Mouse (Mus musculus) midbrain, embryonic 15.5 days (tissue): Measurements from ENCODE around the gene Clrn1. TPM values are rescaled to one million over a fixed set of nuclear protein-coding genes. Genes with fewer than 3 reads are reported as not detected.

Source experiments
- ATAC-seq: fragments of 200-750 bp; cut with Nextera tagmentation; replicated peaks from 2 replicates; pipeline ENCODE4 v1.8.0; 2017; ENCODE audit warnings: moderate TSS enrichment
- H3K27ac ChIP-seq: fragments of 300-500 bp; sonication (generic); 2 replicates; pipeline ENCODE4 v1.5.1; 2015; ENCODE audit warnings: mild to moderate bottlenecking, inconsistent platforms
- H3K27me3 ChIP-seq: fragments of 300-500 bp; sonication (generic); replicated peaks from 2 replicates; pipeline ENCODE4 v1.6.1; 2015; ENCODE audit warnings: inconsistent platforms
- H3K36me3 ChIP-seq: fragments of 300-500 bp; sonication (generic); replicated peaks from 2 replicates; pipeline ENCODE4 v1.6.1; 2015; ENCODE audit warnings: inconsistent platforms
- H3K4me1 ChIP-seq: fragments of 300-500 bp; sonication (generic); 2 replicates; pipeline ENCODE4 v1.6.1; 2015; ENCODE audit warnings: inconsistent platforms
- H3K4me2 ChIP-seq: fragments of 300-500 bp; sonication (generic); 2 replicates; pipeline ENCODE4 v1.6.1; 2015; ENCODE audit warnings: inconsistent platforms, mild to moderate bottlenecking, moderate library complexity
- H3K4me3 ChIP-seq: fragments of 300-500 bp; sonication (generic); 2 replicates; pipeline ENCODE4 v1.5.1; 2015; ENCODE audit warnings: mild to moderate bottlenecking, inconsistent platforms
- H3K9ac ChIP-seq: fragments of 300-500 bp; sonication (generic); 2 replicates; pipeline ENCODE4 v1.6.1; 2015; ENCODE audit warnings: mild to moderate bottlenecking, inconsistent platforms
- H3K9me3 ChIP-seq: fragments of 300-500 bp; sonication (generic); 2 replicates; pipeline ENCODE4 v1.6.1; 2016; ENCODE audit warnings: inconsistent platforms
- WGBS: fragments of 180-500 bp; shearing (Covaris S2); methylation state at CpG from one replicate; pipeline ENCODE4 v1.1.7; 2015; ENCODE audit warnings: mixed read lengths; 5-methylcytosine and 5-hydroxymethylcytosine counted together
- polyA plus RNA-seq: library from polyadenylated mRNA; unstranded; fragments of >200 nt; fragmentation: Nextera tagmentation; extraction: Ambion mirVana; gene quantifications from 2 replicates; pipeline ENCODE4 v1.2.1, GENCODE M21; 2015

Clrn1 gene
- polyA plus RNA-seq: 0.34 and 0.56 TPM in 2 replicates

DNA sequence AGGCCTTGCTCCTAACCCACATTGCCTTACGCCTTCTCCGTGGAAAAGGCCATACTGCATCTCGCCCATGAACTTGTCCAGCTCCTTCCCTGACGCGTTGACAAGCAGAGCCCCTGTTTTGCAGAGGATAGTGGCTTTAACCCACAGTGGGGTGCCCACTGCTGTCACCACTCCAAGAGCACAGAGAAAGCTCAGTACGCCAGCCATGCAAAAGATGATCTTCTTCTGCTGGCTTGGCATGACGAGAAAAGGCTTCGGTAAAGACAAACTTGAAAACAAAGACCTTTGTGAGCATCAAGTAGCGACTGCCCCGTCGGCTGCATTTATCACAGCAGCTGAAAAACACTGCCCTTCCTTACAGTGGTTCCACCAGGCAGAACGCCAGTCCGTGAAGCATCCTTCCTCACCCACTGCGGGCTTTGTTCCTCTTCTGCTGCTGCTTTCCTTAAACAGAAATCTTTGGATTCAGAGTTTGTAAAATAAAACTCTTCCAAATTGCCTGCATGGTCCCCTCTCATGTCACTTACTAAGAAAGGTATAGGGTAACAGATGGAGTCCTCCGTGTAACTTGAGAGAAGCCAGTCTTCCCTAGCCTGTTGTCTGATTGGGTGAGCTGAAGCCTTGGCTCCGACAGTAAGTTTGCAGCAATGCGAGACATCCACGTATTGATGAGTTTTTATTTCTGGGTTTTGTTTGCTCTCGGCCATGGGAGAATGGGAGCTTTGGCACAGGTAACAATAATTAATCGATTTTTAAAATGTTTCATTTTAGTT lies at the start of gene Clrn1:
Clrn1 (minus strand) TSS at position 540 of the 773 bp plus-strand sequence.
- no peak for ATAC-seq
- no peak within 1 kb of the TSS for H3K4me3 ChIP-seq

DNA sequence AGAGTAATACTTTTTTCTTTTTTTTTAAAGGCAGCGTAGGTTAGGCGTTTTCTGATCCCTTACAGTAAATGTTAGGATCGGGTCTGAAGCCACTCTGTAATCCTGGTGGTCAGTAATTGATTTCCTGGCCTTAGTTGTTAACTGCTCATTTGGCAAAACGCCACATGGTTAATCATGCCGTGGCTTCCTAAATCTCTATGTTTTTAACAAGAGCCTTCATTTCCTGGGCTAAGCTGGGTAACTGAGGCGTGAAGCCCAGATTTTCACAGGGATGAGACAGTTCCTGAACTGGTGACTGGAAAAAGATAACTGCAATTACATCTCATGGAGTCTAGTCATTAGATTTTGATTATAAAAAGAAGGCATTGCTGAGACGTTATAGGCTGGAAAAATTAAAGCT lies 38.9 kb upstream of the Clrn1 start:
- Histone ChIP-seq H3K36me3 (no peaks in the 10 kb centered on the region), H3K27me3 (no peaks in the 10 kb centered on the region), H3K27ac (no peak overlapping the region), H3K4me1 (no peaks in the 10 kb centered on the region), H3K9ac (no peak overlapping the region), H3K9me3 (no peaks in the 10 kb centered on the region), H3K4me2 (no peak overlapping the region), H3K4me3 (no peak overlapping the region)
- no peak for ATAC-seq
- WGBS: 46% methylated on average over 7 of the region's 7 CpGs

More for the DNA sequence above, at the start of gene Clrn1:
- Histone ChIP-seq H3K27ac (no peak within 1 kb of the TSS), H3K27me3 (no peaks in the 10 kb centered on the region), H3K36me3 (no peaks in the 10 kb centered on the region), H3K4me1 (peaks cover 10% of the 10 kb centered on the region; the same call in 1 of the 2 replicates), H3K9ac (no peak within 1 kb of the TSS), H3K4me2 (no peak within 1 kb of the TSS), H3K9me3 (no peaks in the 10 kb centered on the region)
- WGBS: 66% methylated on average over 20 of the region's 20 CpGs

DNA sequence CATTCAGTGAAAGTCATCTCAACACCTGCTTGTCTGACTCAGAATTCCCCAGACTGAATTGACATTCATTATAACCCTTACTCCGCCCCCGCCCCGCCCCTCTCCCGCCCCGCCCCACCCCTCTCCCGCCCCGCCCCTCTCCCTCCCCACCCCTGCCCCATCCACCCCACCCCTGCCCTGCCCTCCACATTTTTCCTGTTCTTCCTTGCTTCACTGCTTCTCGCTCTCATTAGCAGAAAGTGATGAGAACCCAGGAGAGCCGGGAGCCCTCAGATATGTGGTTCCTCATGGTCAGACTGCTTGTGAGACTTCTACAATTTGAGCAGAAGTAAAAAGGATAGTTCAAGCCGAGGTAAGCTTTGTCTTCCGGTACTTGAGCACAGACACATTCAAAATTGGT lies 38.0 kb upstream of the Clrn1 start:
- H3K4me2 ChIP-seq: no peak overlapping the region
- H3K27me3 ChIP-seq: no peaks in the 10 kb centered on the region
- ATAC-seq: no peak
- H3K4me1 ChIP-seq: no peaks in the 10 kb centered on the region
- no peak overlapping the region for H3K4me3 ChIP-seq
- WGBS: 83% methylated on average over 7 of the region's 11 CpGs
- H3K9me3 ChIP-seq: no peaks in the 10 kb centered on the region
- no peak overlapping the region for H3K27ac ChIP-seq
- H3K9ac ChIP-seq: no peak overlapping the region
- H3K36me3 ChIP-seq: no peaks in the 10 kb centered on the region

DNA sequence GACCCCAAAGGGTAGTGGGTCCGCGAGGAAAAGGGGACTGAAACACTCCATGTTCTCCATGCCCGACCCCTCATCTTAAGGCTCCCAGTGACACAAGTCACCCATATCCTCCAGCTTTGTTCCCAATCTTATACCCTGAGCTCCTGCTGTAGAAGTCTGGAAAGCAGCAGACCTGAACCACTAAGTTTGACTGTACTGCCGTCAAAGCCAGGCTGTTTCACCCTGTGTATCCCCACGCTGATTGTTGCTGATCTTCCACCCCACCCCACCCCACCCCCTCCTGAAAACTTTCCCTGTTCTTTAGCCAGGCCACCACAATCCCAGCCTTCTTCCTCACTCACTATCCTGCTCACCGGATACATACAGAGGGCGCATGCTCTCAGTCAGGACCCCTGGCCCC lies 37.5 kb upstream of the Clrn1 start:
- no peak overlapping the region for H3K27ac ChIP-seq
- WGBS: 54% methylated on average over 7 of the region's 7 CpGs
- H3K9me3 ChIP-seq: no peaks in the 10 kb centered on the region
- no peak overlapping the region for H3K4me3 ChIP-seq
- no peaks in the 10 kb centered on the region for H3K36me3 ChIP-seq
- 0 out of 2 replicates have a peak, but pooled peaks have one; percentile 30 for ATAC-seq
- no peaks in the 10 kb centered on the region for H3K4me1 ChIP-seq
- H3K4me2 ChIP-seq: no peak overlapping the region
- no peaks in the 10 kb centered on the region for H3K27me3 ChIP-seq
- H3K9ac ChIP-seq: no peak overlapping the region

DNA sequence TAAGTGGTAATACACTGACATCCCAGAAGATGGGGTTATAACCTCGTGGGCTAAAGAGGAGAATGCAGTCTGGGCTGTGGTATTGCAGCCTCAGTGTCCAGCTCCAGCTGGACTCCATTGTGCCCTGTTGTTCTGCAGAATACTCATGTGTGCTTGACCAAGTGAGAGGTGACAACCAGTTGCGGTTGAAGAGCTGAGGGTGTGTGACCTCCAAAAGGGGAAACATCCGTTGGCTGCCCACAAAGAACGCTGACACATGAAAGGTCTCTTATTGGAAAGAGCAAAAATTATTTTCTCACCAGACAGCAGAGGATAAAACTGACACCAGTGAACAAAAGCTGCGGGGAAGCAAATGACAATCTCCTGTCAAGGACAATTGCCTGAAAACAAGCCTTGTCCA lies 36.2 kb upstream of the Clrn1 start:
- Histone ChIP-seq H3K4me1 (no peaks in the 10 kb centered on the region), H3K9me3 (no peaks in the 10 kb centered on the region), H3K27ac (no peak overlapping the region), H3K4me3 (no peak overlapping the region), H3K9ac (no peak overlapping the region), H3K36me3 (no peaks in the 10 kb centered on the region), H3K27me3 (no peaks in the 10 kb centered on the region), H3K4me2 (no peak overlapping the region)
- no peak for ATAC-seq
- WGBS: 64% methylated on average over 5 of the region's 5 CpGs

DNA sequence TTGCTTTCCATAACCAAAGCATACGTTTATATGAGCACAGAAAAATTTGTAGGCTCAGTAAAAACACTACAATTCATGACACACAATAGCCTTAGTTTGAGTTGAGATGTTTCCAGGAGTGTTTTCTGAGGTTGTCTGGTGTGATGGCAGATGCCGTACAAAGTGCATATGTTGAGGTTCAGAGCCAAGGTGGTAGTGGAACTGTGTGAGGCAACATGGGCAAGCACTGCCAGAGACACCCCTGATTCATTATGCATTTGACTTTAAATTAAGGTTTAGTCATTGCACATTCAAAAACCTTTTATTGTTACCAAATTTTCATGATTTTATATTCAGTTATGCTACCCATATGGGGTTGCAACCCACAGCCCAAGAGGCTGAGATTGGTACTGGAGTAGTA lies 19.5 kb upstream of the Clrn1 start:
- WGBS: 89% methylated on average over 2 of the region's 2 CpGs
- Histone ChIP-seq H3K27ac (no peak overlapping the region), H3K4me3 (no peak overlapping the region), H3K36me3 (no peaks in the 10 kb centered on the region), H3K27me3 (no peaks in the 10 kb centered on the region), H3K4me2 (no peak overlapping the region), H3K9ac (no peak overlapping the region), H3K4me1 (no peaks in the 10 kb centered on the region), H3K9me3 (no peaks in the 10 kb centered on the region)
- ATAC-seq: no peak

DNA sequence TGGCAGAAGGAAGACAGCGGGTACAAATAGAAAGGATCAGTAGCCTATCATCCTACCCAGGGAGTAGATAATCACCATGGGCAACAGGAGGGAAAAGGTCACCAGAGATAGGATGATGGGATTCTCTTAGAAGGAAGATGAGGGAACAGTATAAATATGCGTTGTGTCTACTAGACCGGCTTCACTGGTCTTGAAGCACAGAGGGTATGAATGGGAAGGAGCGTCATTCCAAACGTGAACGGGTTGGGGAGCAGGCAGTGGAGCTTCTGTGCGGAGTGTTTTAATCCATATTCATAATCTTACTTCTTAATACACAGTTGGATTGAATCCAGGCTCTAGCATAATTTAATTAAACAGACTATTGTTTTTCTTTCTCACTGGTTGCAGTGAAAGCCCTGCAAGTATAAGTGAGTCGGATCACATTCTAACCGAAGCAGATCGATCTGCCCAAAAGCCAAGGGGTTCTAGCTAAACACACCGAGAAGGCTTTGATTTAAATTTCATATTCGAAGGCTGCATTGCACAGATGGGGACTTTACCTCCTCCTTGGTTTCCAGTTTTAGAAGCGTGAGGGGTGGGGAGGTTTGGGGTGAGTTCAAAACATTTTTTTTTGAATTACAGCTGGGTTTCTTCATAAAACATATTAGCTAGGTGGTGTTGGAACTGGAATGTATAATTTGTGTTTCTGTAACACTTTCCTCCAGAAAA lies 17.1 kb upstream of the Clrn1 start:
- Histone ChIP-seq H3K4me3 (no peak overlapping the region), H3K4me2 (no peak overlapping the region), H3K9me3 (no peaks in the 10 kb centered on the region), H3K9ac (no peak overlapping the region), H3K27me3 (no peaks in the 10 kb centered on the region), H3K36me3 (no peaks in the 10 kb centered on the region), H3K4me1 (no peaks in the 10 kb centered on the region), H3K27ac (0 out of 2 replicates have a peak overlapping the region, but pooled peaks have one; percentile 15)
- peak; percentile 70 for ATAC-seq
- 54% methylated on average over 13 of the region's 13 CpGs for WGBS

DNA sequence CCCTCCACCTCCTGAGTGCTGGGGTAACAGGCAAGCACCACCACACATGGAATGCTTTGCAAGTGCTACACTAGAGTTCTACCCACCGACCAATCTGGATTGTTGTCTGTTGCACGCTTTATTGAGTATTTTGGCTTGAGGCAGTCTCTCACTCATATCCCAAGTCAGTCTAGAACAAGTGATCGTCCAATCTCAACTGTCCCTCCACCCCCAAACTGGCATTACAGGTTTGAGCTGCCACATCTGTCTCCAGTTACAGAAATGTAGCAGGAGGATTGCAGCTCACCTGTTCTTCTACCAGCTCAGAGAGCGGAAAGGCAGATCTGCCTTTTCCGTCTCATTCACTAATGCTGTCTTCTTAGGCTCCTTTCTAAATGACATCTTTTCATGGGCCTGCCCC lies 10.0 kb upstream of the Clrn1 start:
- Histone ChIP-seq H3K9ac (no peak overlapping the region), H3K36me3 (no peaks in the 10 kb centered on the region), H3K4me2 (no peak overlapping the region), H3K4me1 (no peaks in the 10 kb centered on the region), H3K9me3 (no peaks in the 10 kb centered on the region), H3K27me3 (no peaks in the 10 kb centered on the region), H3K4me3 (no peak overlapping the region), H3K27ac (no peak overlapping the region)
- ATAC-seq: no peak
- WGBS: 93% methylated on average over 5 of the region's 5 CpGs

DNA sequence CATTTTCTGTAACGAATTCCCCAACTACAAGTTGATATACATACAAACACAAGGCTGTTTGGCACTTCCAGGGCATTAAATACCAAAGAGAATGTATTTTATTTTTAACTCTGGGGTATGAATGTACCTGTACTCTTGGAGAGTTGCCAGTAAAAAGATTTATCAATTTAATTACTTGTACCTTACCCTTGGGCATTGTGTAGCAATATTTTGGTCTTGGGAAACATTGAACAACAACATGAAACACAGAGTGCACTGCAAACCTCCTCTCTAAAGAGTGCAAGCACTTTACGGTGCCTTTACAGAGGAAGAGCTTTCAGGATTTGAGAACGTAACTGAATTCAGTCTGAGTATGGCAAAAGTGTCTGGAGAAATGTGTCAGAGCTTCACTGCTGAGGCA lies 9.4 kb upstream of the Clrn1 start:
- no peaks in the 10 kb centered on the region for H3K27me3 ChIP-seq
- H3K36me3 ChIP-seq: no peaks in the 10 kb centered on the region
- no peak overlapping the region for H3K27ac ChIP-seq
- H3K9ac ChIP-seq: no peak overlapping the region
- no peak for ATAC-seq
- H3K4me3 ChIP-seq: no peak overlapping the region
- no peaks in the 10 kb centered on the region for H3K9me3 ChIP-seq
- 0 out of 2 replicates have a peak, but pooled peaks cover 4% of the 10 kb centered on the region for H3K4me1 ChIP-seq
- no peak overlapping the region for H3K4me2 ChIP-seq
- WGBS: 90% methylated on average over 3 of the region's 3 CpGs

DNA sequence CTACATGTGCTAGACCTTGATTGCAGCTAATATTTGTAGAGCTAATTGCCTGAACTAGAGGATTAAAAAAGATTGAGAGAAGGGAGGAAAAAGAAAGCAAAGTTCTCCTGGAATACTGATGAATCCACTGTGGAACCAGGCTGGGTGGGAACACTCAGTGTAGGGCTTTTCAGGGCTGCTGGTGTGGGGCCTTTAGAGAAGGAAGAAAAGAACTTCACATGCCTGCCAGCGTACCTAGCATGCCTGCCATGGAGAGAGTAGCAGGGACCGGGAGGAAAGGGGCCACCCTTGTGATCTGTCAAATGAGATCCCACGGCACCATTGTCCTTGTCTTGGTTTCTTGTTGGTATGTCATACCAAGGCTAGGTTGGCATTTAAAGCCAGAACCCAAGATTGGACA lies 4.5 kb upstream of the Clrn1 start:
- Histone ChIP-seq H3K9ac (no peak overlapping the region), H3K27me3 (no peaks in the 10 kb centered on the region), H3K27ac (no peak overlapping the region), H3K4me1 (0 out of 2 replicates have a peak, but pooled peaks cover 4% of the 10 kb centered on the region), H3K4me2 (no peak overlapping the region), H3K4me3 (no peak overlapping the region), H3K9me3 (no peaks in the 10 kb centered on the region), H3K36me3 (no peaks in the 10 kb centered on the region)
- WGBS: 37% methylated on average over 3 of the region's 3 CpGs
- ATAC-seq: no peak

DNA sequence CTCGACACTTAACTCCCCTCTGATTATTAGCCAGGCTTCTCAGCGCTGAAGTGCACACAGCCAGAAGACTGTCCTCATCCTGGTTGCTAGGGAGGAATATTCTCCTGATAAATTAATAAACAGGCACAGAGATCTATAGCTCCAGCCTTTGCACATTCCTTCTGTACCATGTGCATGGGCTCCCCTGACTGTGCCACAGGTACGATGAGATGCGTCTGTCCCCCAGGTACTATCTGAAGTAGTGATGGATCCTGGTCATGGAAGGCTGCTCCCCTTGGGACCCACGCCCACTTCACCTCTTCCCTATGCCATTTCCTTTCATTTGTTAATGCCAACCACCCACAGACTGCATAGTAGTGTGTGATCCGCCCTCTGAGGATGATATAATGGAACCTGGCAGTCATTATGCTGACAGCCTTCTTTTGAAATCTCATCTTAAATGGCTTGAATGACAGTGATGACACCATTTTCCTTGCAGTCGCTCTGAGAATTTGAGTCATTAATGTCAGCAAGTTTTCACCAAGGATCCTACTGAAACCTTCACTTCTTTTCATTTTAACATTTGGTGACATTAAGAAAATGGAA lies 3.1 kb upstream of the Clrn1 start:
- Histone ChIP-seq H3K4me1 (peaks cover 5% of the 10 kb centered on the region; the same call in 1 of the 2 replicates), H3K36me3 (no peaks in the 10 kb centered on the region), H3K9me3 (no peaks in the 10 kb centered on the region), H3K4me3 (no peak overlapping the region), H3K27ac (no peak overlapping the region), H3K27me3 (no peaks in the 10 kb centered on the region), H3K4me2 (no peak overlapping the region), H3K9ac (no peak overlapping the region)
- 64% methylated on average over 7 of the region's 7 CpGs for WGBS
- ATAC-seq: peak; percentile 83

DNA sequence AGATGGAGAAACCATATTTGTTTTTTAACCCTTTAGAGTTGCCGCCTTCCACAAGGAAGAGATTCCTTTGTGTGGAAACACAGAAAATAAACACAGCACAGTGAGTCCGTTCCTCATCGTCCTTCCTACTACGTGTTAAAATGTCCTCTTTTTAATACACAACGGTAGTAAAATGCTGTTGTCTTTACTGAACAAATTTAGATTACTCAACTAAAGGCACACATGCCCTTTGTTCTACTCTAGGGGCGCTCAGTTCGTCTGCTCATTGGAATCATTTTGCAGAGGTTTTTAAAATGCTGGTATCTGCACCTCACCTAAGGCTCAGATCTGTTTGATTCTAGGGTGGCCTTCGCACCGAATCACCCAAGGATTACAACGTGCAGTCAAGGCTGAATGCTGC lies 2.6 kb upstream of the Clrn1 start:
- no peak; the same call in 1 of the 2 replicates for ATAC-seq
- H3K4me3 ChIP-seq: no peak overlapping the region
- H3K27ac ChIP-seq: no peak overlapping the region
- no peaks in the 10 kb centered on the region for H3K9me3 ChIP-seq
- H3K9ac ChIP-seq: no peak overlapping the region
- H3K36me3 ChIP-seq: no peaks in the 10 kb centered on the region
- WGBS: 82% methylated on average over 10 of the region's 10 CpGs
- no peak overlapping the region for H3K4me2 ChIP-seq
- peaks cover 10% of the 10 kb centered on the region; the same call in 1 of the 2 replicates for H3K4me1 ChIP-seq
- H3K27me3 ChIP-seq: no peaks in the 10 kb centered on the region
